Mouse (Mus musculus) CD4-positive naive resting alpha-beta T cell, adult 76 days (primary cell): ENCODE data around the gene Strn3. TPM values are rescaled to one million over a fixed set of nuclear protein-coding genes. Genes with fewer than 3 reads are reported as not detected.

Experiments
- total RNA-seq: library from RNA; stranded (reverse); gene quantifications from one replicate; pipeline ENCODE4 v1.2.4, GENCODE M21; 2023

Gene Strn3
- total RNA-seq: 65.3 TPM

GRCm38 (mm10) chr12:51691845-51692632, at the start of gene Strn3:
Gene Strn3, minus strand, starts transcription at chr12:51691897.

GRCm38 (mm10) chr12:51690893-51691844, 528 bp downstream of the Strn3 start, which contains the start of gene Ap4s1:
Gene Ap4s1, plus strand, starts transcription at chr12:51691033.

GRCm38 (mm10) chr12:51593229-51594029, 98.3 kb downstream of the Strn3 start, which contains the start of gene Coch:
Gene Coch, plus strand, starts transcription at chr12:51593341.

Other genes starting within 250 kb of the Strn3 start
- gene Coch, start 98.6 kb downstream of the Strn3 start, total RNA-seq: 0.29 TPM
- 16.2 TPM for gene Ap4s1, start 864 bp downstream of the Strn3 start, total RNA-seq
- 153 TPM for gene Hectd1, start 137.6 kb upstream of the Strn3 start, total RNA-seq